Mouse (Mus musculus) MEL (cell line): Measurements from ENCODE around the gene Qrich1. TPM values are rescaled to one million over a fixed set of nuclear protein-coding genes. Genes with fewer than 3 reads are reported as not detected.

Experiments
- DNase-seq: peaks from one replicate; pipeline ENCODE4 v3.0.0; 2011; ENCODE audit warnings: low read depth, low spot score
- H3K27ac ChIP-seq: 2 replicates; pipeline ENCODE4 v1.5.1; 2012; ENCODE audit warnings: low read depth, mild to moderate bottlenecking, control low read depth, low read length, moderate library complexity; ENCODE audit not compliant: control insufficient read depth
- H3K27me3 ChIP-seq, 2 experiments: fragments of 150-350 bp in 1 of 2; sonication (generic) in 1 of 2; 2 replicates each; pipeline ENCODE4 v1.6.1; 2012; ENCODE audit warnings: low read length in 2 of 2, mild to moderate bottlenecking in 2 of 2, improper control_type of control experiment in 1 of 2, moderate library complexity in 1 of 2; ENCODE audit not compliant: insufficient read depth in 2 of 2, control insufficient read depth in 1 of 2
- H3K36me3 ChIP-seq, 2 experiments: 2 replicates each; pipeline ENCODE4 v1.6.1; 2012 to 2014; ENCODE audit warnings: low read length in 2 of 2, improper control_type of control experiment in 1 of 2, inconsistent platforms in 1 of 2, mild to moderate bottlenecking in 1 of 2; ENCODE audit not compliant: insufficient read depth in 2 of 2, control insufficient read depth in 1 of 2
- H3K4me1 ChIP-seq, 2 experiments: fragments of 150-350 bp in 1 of 2; sonication (generic) in 1 of 2; 2 replicates each; pipeline ENCODE4 v1.6.1; 2012; ENCODE audit warnings: low read length in 2 of 2, improper control_type of control experiment in 1 of 2, mild to moderate bottlenecking in 1 of 2; ENCODE audit not compliant: insufficient read depth in 2 of 2, control insufficient read depth in 1 of 2
- H3K4me3 ChIP-seq, 2 experiments: fragments of 150-350 bp in 1 of 2; sonication (generic) in 1 of 2; 2 replicates each; pipeline ENCODE4 v1.5.1; 2012; ENCODE audit warnings: low read depth in 2 of 2, low read length in 2 of 2, mild to moderate bottlenecking in 2 of 2, moderate library complexity in 2 of 2, control low read depth in 1 of 2, improper control_type of control experiment in 1 of 2; ENCODE audit not compliant: control insufficient read depth in 1 of 2, insufficient read depth in 1 of 2
- H3K79me2 ChIP-seq: 2 replicates; pipeline ENCODE4 v1.6.1; 2012; ENCODE audit warnings: mild to moderate bottlenecking, low read length, moderate library complexity; ENCODE audit not compliant: control insufficient read depth, poor library complexity, insufficient read depth
- H3K9ac ChIP-seq: 2 replicates; pipeline ENCODE4 v1.6.1; 2012; ENCODE audit warnings: low read depth, mild to moderate bottlenecking, control low read depth, low read length, moderate library complexity; ENCODE audit not compliant: control insufficient read depth, poor library complexity, severe bottlenecking
- H3K9me3 ChIP-seq: fragments of 150-350 bp; sonication (generic); replicated peaks from 2 replicates; pipeline ENCODE4 v1.6.1; 2012; ENCODE audit warnings: mild to moderate bottlenecking, low read length, improper control_type of control experiment, moderate library complexity; ENCODE audit not compliant: insufficient read depth
- CHD1 ChIP-seq: IDR thresholded peaks from 2 replicates; pipeline ENCODE4 v1.6.1; 2012; ENCODE audit warnings: low read depth, mild to moderate bottlenecking, inconsistent platforms, low read length, improper control_type of control experiment
- CTCF ChIP-seq, 3 experiments: IDR thresholded peaks in 2 of 3; conservative IDR thresholded peaks in 1 of 3; 2 replicates each; pipeline ENCODE4 v1.5.1; 2011 to 2012; ENCODE audit warnings: low read length in 3 of 3, low read depth in 2 of 3, mild to moderate bottlenecking in 2 of 3, improper control_type of control experiment in 1 of 3, inconsistent platforms in 1 of 3, mixed read lengths in 1 of 3, moderate library complexity in 1 of 3; ENCODE audit not compliant: control insufficient read depth in 1 of 3, insufficient read depth in 1 of 3, poor library complexity in 1 of 3, severe bottlenecking in 1 of 3
- EP300 ChIP-seq, 2 experiments: IDR thresholded peaks; 2 replicates each; pipeline ENCODE4 v1.6.1; 2011; ENCODE audit warnings: improper control_type of control experiment in 2 of 2, low read length in 2 of 2, low read depth in 1 of 2, mild to moderate bottlenecking in 1 of 2
- GATA1 ChIP-seq: IDR thresholded peaks from 2 replicates; pipeline ENCODE4 v1.6.1; 2011; ENCODE audit warnings: low read depth, low read length, improper control_type of control experiment
- JUND ChIP-seq: IDR thresholded peaks from 2 replicates; pipeline ENCODE4 v1.6.1; 2011; ENCODE audit warnings: low read depth, mild to moderate bottlenecking, improper control_type of control experiment, low read length
- MAX ChIP-seq: IDR thresholded peaks from 2 replicates; pipeline ENCODE4 v1.6.1; 2011; ENCODE audit warnings: low read length, improper control_type of control experiment
- MXI1 ChIP-seq: IDR thresholded peaks from 2 replicates; pipeline ENCODE4 v1.6.1; 2011; ENCODE audit warnings: mild to moderate bottlenecking, low read depth, low read length, improper control_type of control experiment
- MYB ChIP-seq: IDR thresholded peaks from 2 replicates; pipeline ENCODE4 v1.6.1; 2011; ENCODE audit warnings: mild to moderate bottlenecking, low read depth, low read length, improper control_type of control experiment
- TBP ChIP-seq: IDR thresholded peaks from 2 replicates; pipeline ENCODE4 v1.8.0; 2011; ENCODE audit warnings: low read depth, low read length, improper control_type of control experiment
- TCF12 ChIP-seq: IDR thresholded peaks from 2 replicates; pipeline ENCODE4 v1.6.1; 2014; ENCODE audit warnings: low read depth, mild to moderate bottlenecking, inconsistent platforms, low read length, improper control_type of control experiment, moderate library complexity
- USF1 ChIP-seq: IDR thresholded peaks from 2 replicates; pipeline ENCODE4 v1.6.1; 2014; ENCODE audit warnings: low read depth, mild to moderate bottlenecking, inconsistent platforms, low read length, improper control_type of control experiment, moderate library complexity
- ZC3H11A ChIP-seq: IDR thresholded peaks from 2 replicates; pipeline ENCODE4 v1.6.1; 2012; ENCODE audit warnings: low read depth, mild to moderate bottlenecking, inconsistent platforms, low read length, improper control_type of control experiment
- ZMIZ1 ChIP-seq: IDR thresholded peaks from 2 replicates; pipeline ENCODE4 v1.6.1; 2012; ENCODE audit warnings: low read depth, mild to moderate bottlenecking, inconsistent platforms, low read length, improper control_type of control experiment, moderate library complexity
- polyA plus RNA-seq, 2 experiments: library from polyadenylated mRNA; stranded (reverse) in 1 of 2; unstranded in 1 of 2; fragments of >175 nt in 1 of 2; fragments of >200 nt in 1 of 2; gene quantifications; 2 replicates each; pipeline versions ENCODE4 v1.2.1 to v1.2.4; 2012; ENCODE audit warnings: low replicate concordance in 2 of 2, low read depth in 1 of 2; ENCODE audit not compliant: insufficient read length in 2 of 2, insufficient read depth in 1 of 2, missing spikeins in 1 of 2
- total RNA-seq: library from RNA; depleted of rRNA; stranded (reverse); fragments of 300-350 nt; gene quantifications from 2 replicates; pipeline ENCODE4 v1.2.3, GENCODE M21; 2012

The Qrich1 gene
- total and polyA plus RNA-seq, 3 experiments: 84.5 to 161 (median 126) TPM

GRCm38 (mm10) chr9:108525400-108525799, 8.8 kb downstream of the Qrich1 start:
- H3K4me3 ChIP-seq: no peak overlapping the region
- no peak overlapping the region for H3K27ac ChIP-seq
- H3K27me3 ChIP-seq: no peaks in the 10 kb centered on the region
- H3K4me1 ChIP-seq: peaks cover 6 to 7% of the 10 kb centered on the region in 2 experiments
- no peak for DNase-seq
- no peak for TF ChIP-seq ZMIZ1
- peak in 1 of 3 experiments; percentile 4; a peak in 1 of 6 replicates for TF ChIP-seq CTCF (IDR thresholded peaks at IDR 0.05 in 2 of 3, conservative IDR thresholded peaks at IDR 0.05 in 1 of 3; ENCODE audit: control insufficient read depth in 1 of 3, insufficient read depth in 1 of 3, low read depth in 2 of 3, low read length in 3 of 3, poor library complexity in 1 of 3, severe bottlenecking in 1 of 3)
- peaks cover 18 to 40% of the 10 kb centered on the region in 2 experiments for H3K36me3 ChIP-seq
- peaks cover 53% of the 10 kb centered on the region for H3K79me2 ChIP-seq
- no peak overlapping the region for H3K9ac ChIP-seq
- no peaks in the 10 kb centered on the region for H3K9me3 ChIP-seq

GRCm38 (mm10) chr9:108530954-108531353, 14.3 kb downstream of the Qrich1 start:
- no peak for DNase-seq
- Histone ChIP-seq H3K27me3 (no peaks in the 10 kb centered on the region), H3K9ac (no peak overlapping the region), H3K79me2 (peaks cover 18% of the 10 kb centered on the region), H3K36me3 (peaks cover under 1 to 46% of the 10 kb centered on the region in 2 experiments; a peak in 2 of 4 replicates), H3K4me1 (no peaks in the 10 kb centered on the region; a peak in 1 of 4 replicates), H3K9me3 (no peaks in the 10 kb centered on the region), H3K27ac (no peak overlapping the region), H3K4me3 (no peak overlapping the region)
- TF ChIP-seq JUND (no peak), CHD1 (no peak), EP300 (IDR thresholded peaks at IDR 0.05; ENCODE audit: low read depth in 1 of 2, low read length in 2 of 2) (no peak), MXI1 (no peak), USF1 (no peak), TBP (no peak), MYB (no peak), GATA1 (no peak), TCF12 (no peak), ZC3H11A (no peak)

GRCm38 (mm10) chr9:108531496-108531895, 14.9 kb downstream of the Qrich1 start:
- no peak for DNase-seq
- Histone ChIP-seq H3K27me3 (no peaks in the 10 kb centered on the region), H3K4me1 (no peaks in the 10 kb centered on the region; a peak in 1 of 4 replicates), H3K4me3 (no peak overlapping the region), H3K27ac (no peak overlapping the region), H3K36me3 (peaks cover 2 to 44% of the 10 kb centered on the region in 2 experiments; a peak in 2 of 4 replicates), H3K79me2 (peaks cover 19% of the 10 kb centered on the region), H3K9ac (no peak overlapping the region), H3K9me3 (no peaks in the 10 kb centered on the region)
- TF ChIP-seq MAX: no peak
